Mouse (Mus musculus) layer of hippocampus, postnatal 36 days (tissue): Measurements from ENCODE around the gene Ly6c1. TPM values are rescaled to one million over a fixed set of nuclear protein-coding genes. Genes with fewer than 3 reads are reported as not detected.
"Not testable (repeated sequence)": the region's sequence is repeated elsewhere in the genome, so short reads cannot be mapped to it uniquely, and the experiment has no call there.

Source experiments
- DNase-seq, 2 experiments: peaks; one replicate each; pipeline ENCODE4 v3.0.0; 2022
- total RNA-seq, 2 experiments: library from RNA; stranded (reverse); gene quantifications; 2 replicates each; pipeline ENCODE4 v1.2.3; 2021

Ly6c1 gene
- 10 to 100 TPM; 59.1 to 75.8 TPM for total RNA-seq

DNA sequence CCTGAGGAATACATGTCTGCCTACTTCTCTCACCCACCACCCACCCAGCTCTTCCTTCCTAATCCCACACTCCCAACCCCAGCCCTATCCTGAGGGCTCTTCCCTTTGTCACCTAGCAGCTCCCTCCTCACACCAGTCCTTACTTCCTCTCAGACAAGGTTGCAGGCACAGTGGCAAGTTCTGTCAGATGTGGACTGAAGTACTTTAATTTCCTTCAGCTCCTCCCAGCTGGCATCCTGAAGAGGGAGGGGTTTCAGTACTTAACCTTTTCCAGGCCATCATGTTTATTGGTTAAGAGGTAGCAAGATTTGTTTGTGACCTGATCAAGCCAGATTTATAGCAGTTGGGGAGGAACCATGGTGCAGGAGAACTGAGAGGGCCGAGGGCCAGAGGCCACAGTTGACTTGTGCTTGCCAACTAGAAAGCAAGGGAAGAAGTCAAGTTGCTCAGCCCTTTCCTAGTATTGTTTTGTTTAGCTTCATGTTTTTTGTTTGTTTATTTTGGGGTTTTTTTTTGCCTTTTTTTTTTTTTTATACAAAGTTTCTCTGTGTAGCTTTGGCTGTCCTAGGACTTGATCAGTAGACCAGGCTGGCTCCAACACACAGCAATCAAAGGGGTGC lies at the start of gene Ly6c1:
Ly6c1 (minus strand) TSS at position 189 of the 620 bp plus-strand sequence.
- DNase-seq: not testable (repeated sequence)

DNA sequence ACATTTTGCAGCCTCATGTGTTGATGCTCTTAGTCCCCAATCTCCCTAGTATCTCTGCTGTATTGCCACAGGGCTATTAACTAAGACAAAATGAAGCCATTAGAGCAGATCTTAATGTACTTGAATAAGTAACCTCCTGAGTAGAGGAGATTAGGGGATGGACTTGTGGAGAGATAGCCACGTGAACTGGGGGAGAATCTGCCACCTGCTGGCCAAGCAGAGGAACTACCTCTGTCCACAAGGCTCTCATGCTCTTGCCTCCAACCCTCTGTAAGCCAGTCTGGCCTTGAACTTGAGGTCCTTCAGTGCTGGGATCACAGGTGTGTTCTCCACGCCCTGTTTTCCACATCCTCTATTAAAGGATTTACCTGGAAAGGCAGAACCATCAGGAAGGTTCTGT lies 39.4 kb upstream of the Ly6c1 start:
- DNase-seq: not testable (repeated sequence)

DNA sequence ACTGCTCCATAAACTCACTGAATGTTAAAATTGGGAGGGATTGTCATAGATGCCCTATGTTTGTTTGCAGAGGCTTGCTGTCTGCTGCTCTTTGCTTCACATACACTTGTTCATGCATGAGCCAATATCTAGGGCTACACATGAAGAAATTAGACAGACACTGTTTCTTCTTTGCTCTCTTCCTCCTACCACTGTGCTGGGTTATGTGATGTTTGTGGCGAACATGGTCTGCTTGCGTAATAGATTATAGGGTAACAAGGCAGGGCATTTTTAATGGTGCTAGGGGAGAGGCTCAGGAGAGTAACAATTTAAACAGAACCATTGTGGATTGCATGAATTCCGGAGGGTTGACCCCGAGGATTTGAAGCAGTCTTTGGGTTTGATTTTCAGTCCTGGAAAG lies 21.3 kb upstream of the Ly6c1 start:
- DNase-seq: no peak

DNA sequence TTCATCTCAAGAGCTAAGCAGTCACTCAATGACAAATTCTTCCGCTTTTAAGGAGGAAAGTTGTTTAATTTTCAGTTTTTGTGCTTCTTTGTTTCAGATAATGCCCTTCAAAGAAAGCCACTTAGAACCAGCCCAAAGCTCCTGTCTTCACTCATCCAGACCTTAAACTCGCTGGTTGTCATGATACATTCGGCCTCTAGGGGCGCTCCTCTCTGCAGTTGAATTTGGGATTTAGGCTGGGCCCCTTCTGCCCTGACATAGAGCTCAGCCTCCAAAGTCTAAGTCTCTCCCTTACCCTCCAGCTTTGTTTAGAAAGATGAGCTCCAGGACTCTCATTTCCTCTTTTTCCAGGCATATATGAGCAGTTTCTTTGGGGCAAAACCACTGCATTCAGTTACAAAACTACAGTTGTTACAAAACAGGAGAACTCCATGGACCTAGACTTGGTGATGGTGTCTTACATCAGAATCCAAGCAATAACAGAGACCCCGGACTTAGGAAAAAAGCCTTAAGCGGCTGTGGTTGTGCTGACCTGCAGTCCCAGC lies 13.5 kb upstream of the Ly6c1 start:
- peak; percentile 20 to 29 for DNase-seq

- peak; percentile 11 to 18 for DNase-seq
Measured at GRCm38 (mm10) chr15:75060505-75060904, 11.9 kb upstream of the Ly6c1 start.

DNA sequence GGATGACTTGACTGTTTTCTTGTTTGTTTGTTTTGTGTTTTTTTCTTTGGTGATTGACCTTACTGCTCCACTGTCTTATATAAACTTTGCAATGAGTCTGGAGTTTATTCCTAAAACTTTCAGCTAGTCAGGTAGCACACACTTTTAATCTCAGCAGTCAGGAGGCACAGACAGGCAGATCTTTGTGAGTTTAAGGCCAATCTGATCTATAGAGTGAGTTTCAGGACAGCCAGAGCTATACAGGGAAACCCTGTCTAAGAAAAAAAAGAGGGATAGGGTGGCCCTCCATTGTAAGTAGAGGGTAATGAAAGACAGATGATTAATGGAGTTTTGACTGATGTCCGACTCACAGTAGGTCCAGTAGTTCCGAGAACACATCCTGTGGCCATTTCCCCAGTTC lies 7.4 kb upstream of the Ly6c1 start:
- DNase-seq: no peak

DNA sequence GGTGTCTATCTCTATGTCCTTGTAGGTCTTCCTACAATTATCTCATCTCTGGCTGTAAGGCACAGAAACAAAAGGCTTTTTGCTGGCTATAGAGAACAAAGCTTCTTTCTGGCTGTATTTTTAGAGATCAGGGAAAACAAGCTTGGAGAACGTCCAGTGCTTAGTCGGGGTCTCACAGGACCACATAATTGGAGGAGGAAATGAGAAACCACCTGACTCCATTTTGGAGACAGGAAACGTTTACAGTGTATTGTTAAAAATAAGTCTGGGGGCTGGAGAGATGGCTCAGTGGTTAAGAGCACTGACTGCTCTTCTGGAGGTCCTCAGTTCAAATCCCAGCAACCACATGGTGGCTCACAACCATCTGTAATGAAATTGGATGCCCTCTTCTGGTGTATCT lies 6.8 kb upstream of the Ly6c1 start:
- not testable (repeated sequence) for DNase-seq

GRCm38 (mm10) chr15:75052414-75052813 lies 3.8 kb upstream of the Ly6c1 start:
- not testable (repeated sequence) for DNase-seq

GRCm38 (mm10) chr15:75051141-75051540 lies 2.5 kb upstream of the Ly6c1 start:
- not testable (repeated sequence) for DNase-seq

DNA sequence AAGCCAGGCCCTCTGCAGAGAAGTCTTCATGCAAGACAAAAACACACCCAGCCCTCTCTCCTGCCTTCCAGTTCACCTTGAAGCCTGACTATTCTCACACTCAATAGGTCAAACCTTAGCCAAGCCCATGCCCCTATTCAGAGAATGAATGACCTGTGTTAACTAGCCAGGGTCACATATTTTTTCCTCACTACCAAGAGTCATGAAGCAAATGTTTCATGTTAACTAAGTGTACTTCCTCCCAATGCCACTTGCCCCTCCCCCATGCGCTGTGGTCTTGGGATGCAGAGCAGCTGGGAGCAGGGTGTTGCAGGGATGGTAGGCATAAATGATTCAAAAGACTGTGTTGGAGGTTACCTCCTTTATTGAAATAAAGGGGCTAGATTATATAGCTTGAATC lies 2.0 kb upstream of the Ly6c1 start:
- not testable (repeated sequence) for DNase-seq

- not testable (repeated sequence) for DNase-seq
Measured at GRCm38 (mm10) chr15:75049811-75050210, 1.2 kb upstream of the Ly6c1 start.

- not testable (repeated sequence) for DNase-seq
Measured at GRCm38 (mm10) chr15:75047970-75048320, 685 bp downstream of the Ly6c1 start.

DNA sequence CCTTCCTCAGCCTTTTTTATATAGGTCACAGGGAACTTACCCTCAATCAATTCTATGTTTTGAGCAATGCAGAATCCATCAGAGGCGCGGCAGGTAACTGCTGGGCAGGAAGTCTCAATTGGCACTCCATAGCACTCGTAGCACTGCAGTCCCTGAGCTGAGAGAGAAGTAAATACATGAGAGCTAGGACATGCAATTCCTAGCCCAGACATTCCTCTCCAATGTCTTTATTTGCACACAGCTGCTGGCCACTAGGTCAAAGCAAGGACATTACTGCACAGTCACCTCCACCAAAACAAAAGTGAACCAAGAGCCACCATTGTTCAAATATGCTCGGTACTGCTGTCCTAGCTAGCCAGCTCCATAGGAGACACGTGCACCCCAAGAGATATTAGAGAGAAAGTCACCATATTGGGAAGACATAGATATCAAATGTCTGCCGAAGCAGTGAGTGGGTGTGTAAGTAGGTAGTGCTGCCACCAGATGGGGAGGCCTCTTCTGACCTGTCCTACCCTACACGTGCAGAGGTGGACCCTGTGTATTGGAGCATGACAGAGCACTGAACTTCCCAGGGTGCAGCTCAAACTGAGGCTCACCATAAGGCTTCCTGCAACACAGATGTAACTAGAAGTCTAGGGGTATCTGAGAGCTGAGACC lies 1.2 kb downstream of the Ly6c1 start:
- DNase-seq: not testable (repeated sequence)

DNA sequence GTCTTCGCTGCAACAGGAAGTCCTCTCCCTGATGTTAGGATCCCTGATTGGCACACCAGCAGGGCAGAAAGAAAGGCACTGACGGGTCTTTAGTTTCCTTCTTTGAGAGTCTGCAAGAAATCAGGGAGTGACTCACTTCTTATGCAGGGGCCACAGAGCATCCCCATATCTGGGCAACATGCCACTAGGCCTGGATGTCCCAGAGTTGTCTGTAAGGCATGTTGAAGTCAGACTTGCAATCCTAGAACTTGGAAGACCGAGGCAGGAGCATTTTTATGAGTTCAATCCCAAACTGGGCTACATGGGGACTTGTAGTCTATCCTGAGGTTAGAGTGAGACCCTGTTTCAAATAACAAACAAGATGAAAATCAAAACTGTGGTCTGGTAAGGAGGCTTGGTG lies 3.1 kb downstream of the Ly6c1 start:
- DNase-seq: not testable (repeated sequence)

DNA sequence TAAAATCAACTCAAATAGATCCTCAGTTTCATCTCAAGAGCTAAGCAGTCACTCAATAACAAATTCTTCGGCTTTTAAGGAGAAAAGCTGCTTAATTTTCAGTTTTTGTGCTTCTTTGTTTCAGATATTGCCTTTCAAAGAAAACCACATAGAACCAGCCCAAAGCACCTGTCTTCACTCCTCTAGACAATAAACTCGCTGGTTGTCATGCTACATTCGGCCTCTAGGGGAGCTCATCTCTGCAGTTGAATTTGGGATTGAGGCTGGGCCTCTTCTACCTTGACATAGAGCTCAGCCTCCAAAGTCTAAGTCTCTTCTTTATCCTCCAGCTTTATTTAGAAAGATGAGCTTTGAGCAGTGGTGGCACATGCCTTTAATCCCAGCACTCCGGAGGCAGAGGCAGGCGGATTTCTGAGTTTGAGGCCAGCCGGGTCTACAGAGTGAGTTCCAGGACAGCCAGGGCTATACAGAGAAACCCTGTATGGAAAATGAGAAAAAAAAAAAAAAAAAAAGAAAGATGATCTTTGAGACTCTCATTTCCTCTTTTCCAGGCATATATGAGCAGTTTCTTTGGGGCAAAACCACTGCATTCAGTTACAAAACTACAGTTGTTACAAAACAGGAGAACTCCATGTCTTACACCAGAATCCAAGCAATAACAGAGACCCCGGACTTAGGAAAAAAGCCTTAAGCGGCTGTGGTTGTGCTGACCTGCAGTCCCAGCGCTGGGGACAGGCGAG lies 27.4 kb downstream of the Ly6c1 start:
- not testable (repeated sequence) for DNase-seq

GRCm38 (mm10) chr15:75019446-75019845 lies 29.2 kb downstream of the Ly6c1 start:
- not testable (repeated sequence) for DNase-seq

Other genes starting within 250 kb of the Ly6c1 start
- not detected for gene Gml2, start 229.8 kb downstream of the Ly6c1 start, total RNA-seq
- gene 2010109I03Rik, start 151.8 kb downstream of the Ly6c1 start, total RNA-seq: under 1 TPM in 1 of 2 experiments, not detected in 1; 0.10 TPM
- gene Ly6i, start 65.4 kb downstream of the Ly6c1 start, total RNA-seq: under 1 TPM in 1 of 2 experiments, not detected in 1; 0.33 TPM
- 10 to 100 TPM; 26.6 to 29.6 TPM for gene Ly6a, start 50.8 kb downstream of the Ly6c1 start, total RNA-seq
- 1 to 10 TPM; 2.5 to 4.0 TPM for gene Ly6c2, start 63.1 kb upstream of the Ly6c1 start, total RNA-seq
- not detected for gene Ly6g, start 106.4 kb upstream of the Ly6c1 start, total RNA-seq
- gene BC025446, start 167.5 kb upstream of the Ly6c1 start, total RNA-seq: not detected
- gene Ly6f, start 219.6 kb upstream of the Ly6c1 start, total RNA-seq: not detected